17 mouse cellular contexts compared by ENCODE assay signal in the genomic region with DNA sequence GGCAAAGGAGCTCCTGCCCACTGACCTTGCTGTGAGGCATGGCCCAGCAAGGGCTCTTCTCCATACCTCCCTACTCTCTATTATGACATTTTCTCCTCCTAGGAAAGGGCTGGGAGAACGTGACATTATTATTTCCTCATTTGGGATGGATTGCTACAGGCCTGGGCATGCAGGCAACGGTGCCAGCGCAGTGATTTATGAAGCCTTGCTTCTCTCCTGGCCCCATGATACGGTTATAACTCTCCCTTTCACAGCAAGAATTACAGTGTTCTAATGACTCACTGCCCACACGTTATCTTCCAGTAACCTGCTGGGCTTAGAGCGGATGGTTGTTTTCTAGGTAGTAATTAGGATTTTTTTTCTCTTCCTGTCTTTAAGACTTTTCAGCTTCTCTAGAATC.
DNase-seq lines count a peak whose midpoint lies in the region; ATAC-seq and TF ChIP-seq lines count a peak whose summit lies in the region.
"Had no signal": no experiment of that assay in that cellular context is flagged by ENCODE, and none has a peak within 500 bp of the region (broad histone marks: within the 10 kb centered on the region; RNA-seq: fewer than 3 reads in every experiment).

No protein-coding gene starts in this region.

- no peak overlapping the region for H3K4me2 ChIP-seq in kidney, postnatal 0 days (ENCODE audit: low read length)
- no peak overlapping the region for H3K4me2 ChIP-seq in stomach, postnatal 0 days (replicated peaks; ENCODE audit: low read depth)
- H3K4me2 ChIP-seq in lung, postnatal 0 days (replicated peaks; ENCODE audit: low read depth, low read length), result no peak overlapping the region
- H3K4me2 ChIP-seq: embryonic facial prominence, embryonic 13.5 days; forebrain, embryonic 13.5 days; kidney, embryonic 15.5 days; midbrain, embryonic 13.5 days had no signal

- H3K4me3 ChIP-seq in kidney, postnatal 0 days (replicated peaks; ENCODE audit: low read depth, low read length), result no peak overlapping the region
- H3K4me3 ChIP-seq in stomach, postnatal 0 days (ENCODE audit: low read depth, low read length), result no peak overlapping the region
- no peak overlapping the region for H3K4me3 ChIP-seq in lung, postnatal 0 days (ENCODE audit: low read depth, low read length)
- H3K4me3 ChIP-seq: embryonic facial prominence, embryonic 13.5 days; forebrain, embryonic 13.5 days; kidney, embryonic 15.5 days; midbrain, embryonic 13.5 days had no signal

- H3K9ac ChIP-seq in kidney, postnatal 0 days (ENCODE audit: low read depth, low read length), result no peak overlapping the region
- H3K9ac ChIP-seq in stomach, postnatal 0 days (ENCODE audit: low read length), result no peak overlapping the region
- no peak overlapping the region for H3K9ac ChIP-seq in lung, postnatal 0 days (replicated peaks; ENCODE audit: low read depth)
- H3K9ac ChIP-seq: embryonic facial prominence, embryonic 13.5 days; forebrain, embryonic 13.5 days; kidney, embryonic 15.5 days; midbrain, embryonic 13.5 days had no signal

- 41% methylated on average over 6 of the region's 6 CpGs for WGBS in kidney, postnatal 0 days
- 53% methylated on average over 6 of the region's 6 CpGs for WGBS in stomach, postnatal 0 days
- 84% methylated on average over 6 of the region's 6 CpGs for WGBS in lung, postnatal 0 days

- H3K27me3 ChIP-seq in kidney, postnatal 0 days (ENCODE audit: insufficient read depth, low read length), result no peaks in the 10 kb centered on the region
- H3K27me3 ChIP-seq in stomach, postnatal 0 days (ENCODE audit: control insufficient read depth, insufficient read depth, low read length), result no peaks in the 10 kb centered on the region
- H3K27me3 ChIP-seq in lung, postnatal 0 days (replicated peaks; ENCODE audit: insufficient read depth, low read length), result no peaks in the 10 kb centered on the region
- H3K27me3 ChIP-seq: embryonic facial prominence, embryonic 13.5 days; kidney, embryonic 15.5 days had no signal

- ATAC-seq in kidney, postnatal 0 days (replicated peaks; ENCODE audit: low FRiP score, low read depth), result no peak
- ATAC-seq in stomach, postnatal 0 days (ENCODE audit: low FRiP score, low TSS enrichment), result 0 out of 2 replicates have a peak, but pooled peaks have one; percentile 54
- ATAC-seq in lung, postnatal 0 days, result no peak
- ATAC-seq: forebrain, embryonic 13.5 days; midbrain, embryonic 13.5 days had no signal

- DNase-seq in kidney, postnatal 0 days (ENCODE audit: low spot score), result peak; percentile 56
- no peak for DNase-seq in kidney, postnatal 25 days
- peak; percentile 89 for DNase-seq in adrenal gland, adult 2 months
- peak; percentile 58 for DNase-seq in gonadal fat pad, adult 2 months (ENCODE audit: low read depth)
- DNase-seq in stomach, postnatal 0 days (ENCODE audit: low spot score), result peak; percentile 34
- no peak for DNase-seq in left cerebral cortex, postnatal 14 days (ENCODE audit: low spot score in 2 of 2)
- DNase-seq in cerebellum, postnatal 14 days, result no peak
- no peak for DNase-seq in lung, postnatal 0 days (ENCODE audit: low spot score)
- DNase-seq: cerebellum, adult 11-12 months; heart, postnatal 10 days; liver; lung, adult 18-20 months had no signal

- H3K27ac ChIP-seq in kidney, postnatal 0 days, result no peak overlapping the region
- no peak overlapping the region for H3K27ac ChIP-seq in stomach, postnatal 0 days (replicated peaks)
- H3K27ac ChIP-seq in lung, postnatal 0 days (ENCODE audit: low read length), result no peak overlapping the region
- H3K27ac ChIP-seq: embryonic facial prominence, embryonic 13.5 days; forebrain, embryonic 13.5 days; kidney, embryonic 15.5 days; macrophage; midbrain, embryonic 13.5 days had no signal

- TF ChIP-seq CTCF in kidney, postnatal 0 days (IDR thresholded peaks at IDR 0.05; ENCODE audit: low read depth), result no peak
- no peak for TF ChIP-seq CTCF in stomach, postnatal 0 days (IDR thresholded peaks at IDR 0.05; ENCODE audit: low read depth)
- TF ChIP-seq CTCF in lung, postnatal 0 days (IDR thresholded peaks at IDR 0.05), result no peak

- H3K36me3 ChIP-seq in kidney, postnatal 0 days (ENCODE audit: insufficient read depth, low read length), result no peaks in the 10 kb centered on the region
- no peaks in the 10 kb centered on the region for H3K36me3 ChIP-seq in stomach, postnatal 0 days (ENCODE audit: control insufficient read depth, insufficient read depth, low read length)
- H3K36me3 ChIP-seq in lung, postnatal 0 days (ENCODE audit: insufficient read depth, low read length), result no peaks in the 10 kb centered on the region
- H3K36me3 ChIP-seq: embryonic facial prominence, embryonic 13.5 days; kidney, embryonic 15.5 days; midbrain, embryonic 13.5 days had no signal

- no peaks in the 10 kb centered on the region for H3K4me1 ChIP-seq in kidney, postnatal 0 days (replicated peaks; ENCODE audit: insufficient read depth, low read length)
- no peaks in the 10 kb centered on the region for H3K4me1 ChIP-seq in stomach, postnatal 0 days (replicated peaks; ENCODE audit: control insufficient read depth, insufficient read depth)
- no peaks in the 10 kb centered on the region for H3K4me1 ChIP-seq in lung, postnatal 0 days (ENCODE audit: insufficient read depth, low read depth, low read length)
- H3K4me1 ChIP-seq: kidney, embryonic 15.5 days had no signal

- TF ChIP-seq EP300 in stomach, postnatal 0 days (optimal IDR thresholded peaks at IDR 0.05), result no peak
- TF ChIP-seq EP300 in lung, postnatal 0 days (IDR thresholded peaks at IDR 0.05), result no peak

- intact Hi-C loops in left cerebral cortex, postnatal 14 days (cut with DNase I), result no loop called here

- H3K9me3 ChIP-seq in kidney, postnatal 0 days (replicated peaks; ENCODE audit: low read length), result no peaks in the 10 kb centered on the region
- H3K9me3 ChIP-seq in stomach, postnatal 0 days (ENCODE audit: control insufficient read depth, low read length), result no peaks in the 10 kb centered on the region
- H3K9me3 ChIP-seq in lung, postnatal 0 days (ENCODE audit: low read length), result no peaks in the 10 kb centered on the region
- H3K9me3 ChIP-seq: embryonic facial prominence, embryonic 13.5 days; forebrain, embryonic 13.5 days; kidney, embryonic 15.5 days; midbrain, embryonic 13.5 days had no signal

Comparison
In these comparisons a context has a peak if more than half of its experiments do, and no peak if none do; other contexts are left out.
1. DNase-seq: peak in kidney, postnatal 0 days (single experiment), adrenal gland, adult 2 months (single experiment), gonadal fat pad, adult 2 months (single experiment) and stomach, postnatal 0 days (single experiment); none in kidney, postnatal 25 days (0 of 2), left cerebral cortex, postnatal 14 days (0 of 2), cerebellum, postnatal 14 days (0 of 2) and lung, postnatal 0 days (single experiment).